In the genomic region with DNA sequence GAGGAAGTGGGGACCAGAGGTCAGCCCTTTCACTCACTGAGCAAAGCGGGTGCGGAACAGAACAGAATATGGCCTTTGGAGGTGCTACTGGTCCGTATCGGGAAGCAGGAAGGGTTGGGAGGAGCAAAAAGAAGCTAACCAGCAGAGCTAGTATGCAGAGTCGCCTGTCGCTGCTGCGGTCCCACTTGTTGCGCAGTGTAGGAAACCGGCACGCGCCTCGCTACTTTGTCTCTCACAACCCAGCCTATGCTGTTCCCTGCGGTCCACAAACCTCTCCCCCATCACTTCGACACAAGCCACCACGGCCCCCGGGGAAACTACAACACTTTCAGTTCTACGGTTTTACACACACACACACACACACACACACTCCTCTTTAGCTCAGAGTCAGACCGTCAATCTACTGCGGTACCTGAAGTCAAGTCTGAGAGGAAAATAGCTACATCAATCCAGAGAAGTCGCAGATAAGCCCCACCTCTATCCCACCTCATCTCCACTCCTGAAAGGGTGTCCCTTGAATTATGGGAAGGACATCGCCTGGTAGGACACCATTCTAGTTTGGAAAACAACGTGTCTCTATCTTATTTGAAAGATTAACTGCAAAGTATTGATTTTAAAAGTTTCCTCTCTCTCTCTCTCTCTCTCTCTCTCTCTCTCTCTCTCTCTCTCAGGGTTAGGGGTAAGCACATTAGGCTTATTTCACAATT, we compare ENCODE assay signal across 8 mouse cellular contexts. TPM values are rescaled to one million over a fixed set of nuclear protein-coding genes. Genes with fewer than 3 reads are reported as not detected.
A peak's percentile ranks its signal among the peaks of the same experiment; 100 is the strongest.
DNase-seq lines count a peak whose midpoint lies in the region; ATAC-seq and TF ChIP-seq lines count a peak whose summit lies in the region.

No protein-coding gene starts in this region.

- H3K9ac ChIP-seq in forebrain, embryonic 16.5 days (replicated peaks; ENCODE audit: low read depth, low read length), result peak overlapping the region; percentile 45
- peak overlapping the region; percentile 6; the same call in 1 of the 2 replicates for H3K9ac ChIP-seq in hindbrain, postnatal 0 days (replicated peaks; ENCODE audit: low read length)
- peak overlapping the region; percentile 17 for H3K9ac ChIP-seq in liver, embryonic 12.5 days

- no peak overlapping the region for H3ac ChIP-seq in myocyte (ENCODE audit: control insufficient read depth, insufficient read length)

- H3K4me3 ChIP-seq in forebrain, embryonic 16.5 days (replicated peaks; ENCODE audit: low read length), result peak overlapping the region; percentile 79
- H3K4me3 ChIP-seq in hindbrain, postnatal 0 days (ENCODE audit: low read length), result peak overlapping the region; percentile 34
- peak overlapping the region; percentile 44 for H3K4me3 ChIP-seq in liver, embryonic 12.5 days
- H3K4me3 ChIP-seq in myocyte, result peak overlapping the region; percentile 92

- DNase-seq in layer of hippocampus, postnatal 10 days (ENCODE audit: low spot score in 2 of 2), result peak; percentile 60 to 62
- DNase-seq in layer of hippocampus, adult 9-11 months, result no peak
- peak; percentile 72 for DNase-seq in cerebellum, adult 11-12 months
- DNase-seq in hindbrain, postnatal 0 days (ENCODE audit: low spot score), result peak; percentile 60
- DNase-seq in thymus, postnatal 0 days (ENCODE audit: low spot score), result peak; percentile 71

- H3K27me3 ChIP-seq in forebrain, embryonic 16.5 days (replicated peaks; ENCODE audit: control insufficient read depth, insufficient read depth, low read length), result peaks cover 6% of the 10 kb centered on the region; the same call in 1 of the 2 replicates
- H3K27me3 ChIP-seq in hindbrain, postnatal 0 days (ENCODE audit: insufficient read depth, low read length), result peaks cover 9% of the 10 kb centered on the region; the same call in 1 of the 2 replicates
- peaks cover 97% of the 10 kb centered on the region for H3K27me3 ChIP-seq in liver, embryonic 12.5 days (replicated peaks)
- no peaks in the 10 kb centered on the region for H3K27me3 ChIP-seq in myocyte (ENCODE audit: control insufficient read depth, insufficient read depth, insufficient read length)

- whole genome bisulfite sequencing in forebrain, embryonic 16.5 days, result under 1% methylated on average over 22 of the region's 22 CpGs
- under 1% methylated on average over 22 of the region's 22 CpGs for WGBS in hindbrain, postnatal 0 days
- 1% methylated on average over 22 of the region's 22 CpGs for WGBS in liver, embryonic 12.5 days (ENCODE audit: insufficient replicate concordance)

- TF ChIP-seq CTCF in hindbrain, postnatal 0 days (IDR thresholded peaks at IDR 0.05; ENCODE audit: low read depth), result no peak

- H3K4me1 ChIP-seq in forebrain, embryonic 16.5 days (replicated peaks; ENCODE audit: control insufficient read depth, insufficient read depth, low read length), result peaks cover 48% of the 10 kb centered on the region
- H3K4me1 ChIP-seq in hindbrain, postnatal 0 days (ENCODE audit: insufficient read depth, low read length), result 0 out of 2 replicates have a peak, but pooled peaks cover 4% of the 10 kb centered on the region
- H3K4me1 ChIP-seq in liver, embryonic 12.5 days, result peaks cover 66% of the 10 kb centered on the region

- H3K36me3 ChIP-seq in forebrain, embryonic 16.5 days (ENCODE audit: control insufficient read depth, insufficient read depth), result no peaks in the 10 kb centered on the region
- no peaks in the 10 kb centered on the region for H3K36me3 ChIP-seq in hindbrain, postnatal 0 days (ENCODE audit: insufficient read depth, low read length)
- no peaks in the 10 kb centered on the region for H3K36me3 ChIP-seq in liver, embryonic 12.5 days
- no peaks in the 10 kb centered on the region for H3K36me3 ChIP-seq in myocyte (ENCODE audit: control insufficient read depth, insufficient read depth)

- peak overlapping the region; percentile 89 for H3K4me2 ChIP-seq in forebrain, embryonic 16.5 days (ENCODE audit: low read length)
- H3K4me2 ChIP-seq in hindbrain, postnatal 0 days (ENCODE audit: low read depth, low read length), result peak overlapping the region; percentile 77
- peak overlapping the region; percentile 67 for H3K4me2 ChIP-seq in liver, embryonic 12.5 days
- H3K4me2 ChIP-seq in myocyte (ENCODE audit: low read depth), result peak overlapping the region; percentile 89

- TF ChIP-seq POLR2A in myocyte (IDR thresholded peaks at IDR 0.05; ENCODE audit: insufficient read length, low read depth), result peak; percentile 54

- peak overlapping the region; percentile 56 for H3K27ac ChIP-seq in forebrain, embryonic 16.5 days (ENCODE audit: low read length)
- peak overlapping the region; percentile 41; the same call in 1 of the 2 replicates for H3K27ac ChIP-seq in hindbrain, postnatal 0 days
- peak overlapping the region; percentile 30; the same call in 1 of the 2 replicates for H3K27ac ChIP-seq in liver, embryonic 12.5 days

- H3K9me3 ChIP-seq in forebrain, embryonic 16.5 days (ENCODE audit: control insufficient read depth, low read length), result no peaks in the 10 kb centered on the region
- H3K9me3 ChIP-seq in hindbrain, postnatal 0 days (ENCODE audit: low read length), result no peaks in the 10 kb centered on the region
- no peaks in the 10 kb centered on the region for H3K9me3 ChIP-seq in liver, embryonic 12.5 days (replicated peaks)

- peaks cover 68% of the 10 kb centered on the region for H3K79me2 ChIP-seq in myocyte (ENCODE audit: control insufficient read depth, insufficient read depth)

- ATAC-seq in forebrain, embryonic 16.5 days, result no peak
- ATAC-seq in hindbrain, postnatal 0 days, result no peak
- ATAC-seq in liver, embryonic 12.5 days, result no peak

TF ChIP-seq in myocyte, 11 proteins besides CTCF, POLR2A, EP300 and RAD21:
- TF ChIP-seq MYOG (IDR thresholded peaks at IDR 0.05; ENCODE audit: control insufficient read depth in 1 of 3, insufficient read depth in 1 of 3, insufficient read length in 2 of 3, low read depth in 2 of 3), result no peak
- TF ChIP-seq CEBPB (IDR thresholded peaks at IDR 0.05; ENCODE audit: insufficient read depth, poor library complexity, severe bottlenecking), result 0 out of 2 replicates have a peak, but pooled peaks have one; percentile 11
- no peak for TF ChIP-seq E2F4 (IDR thresholded peaks at IDR 0.05; ENCODE audit: insufficient read depth)

RNA-seq across cellular contexts. Expression of a gene that starts 3.4 kb away (rescaled TPM):
- not detected for total RNA-seq in layer of hippocampus, postnatal 10 days (2021)
- polyA plus RNA-seq in forebrain, embryonic 16.5 days (2015; fragmentation: Nextera tagmentation; extraction: Ambion mirVana), result not detected in 2 replicates
- not detected in 2 replicates for total RNA-seq in hindbrain, postnatal 0 days (2014; rRNA removed)
- polyA plus RNA-seq in hindbrain, postnatal 0 days (2015; fragmentation: Nextera tagmentation; extraction: Ambion mirVana), result not detected in 2 replicates
- not detected in 2 replicates for polyA plus RNA-seq in liver, embryonic 12.5 days (2016; fragmentation: Nextera tagmentation; extraction: Ambion mirVana)
- not detected for polyA plus RNA-seq in myocyte (2012; fragmentation: generic; extraction: Trizol)
- not detected in 2 replicates for polyA plus RNA-seq in thymus, postnatal 0 days (2015; fragmentation: Nextera tagmentation; extraction: Ambion mirVana)

RNA-seq across cellular contexts. Expression of a gene that starts 3.7 kb away (rescaled TPM):
- 10 to 100 TPM; 31.9 to 36.6 TPM for total RNA-seq in layer of hippocampus, postnatal 10 days (2021)
- polyA plus RNA-seq in forebrain, embryonic 16.5 days (2015; fragmentation: Nextera tagmentation; extraction: Ambion mirVana), result 2.4 and 2.5 TPM in 2 replicates
- total RNA-seq in hindbrain, postnatal 0 days (2014; rRNA removed), result 1.8 and 4.6 TPM in 2 replicates
- polyA plus RNA-seq in hindbrain, postnatal 0 days (2015; fragmentation: Nextera tagmentation; extraction: Ambion mirVana), result 0.34 and 0.44 TPM in 2 replicates
- polyA plus RNA-seq in liver, embryonic 12.5 days (2016; fragmentation: Nextera tagmentation; extraction: Ambion mirVana), result 0.12 and 0.19 TPM in 2 replicates
- polyA plus RNA-seq in myocyte (2012; fragmentation: generic; extraction: Trizol), result 28.5 TPM
- polyA plus RNA-seq in thymus, postnatal 0 days (2015; fragmentation: Nextera tagmentation; extraction: Ambion mirVana), result 11.9 and 15.1 TPM in 2 replicates

RNA-seq across cellular contexts. Expression of a gene that starts 52.7 kb away (rescaled TPM):
- 1 to 10 TPM in 1 of 2 experiments, under 1 TPM in 1; 0.82 to 1.1 TPM for total RNA-seq in layer of hippocampus, postnatal 10 days (2021)
- 0.11 TPM in 1 of 2 replicates, not detected in the other for polyA plus RNA-seq in forebrain, embryonic 16.5 days (2015; fragmentation: Nextera tagmentation; extraction: Ambion mirVana)
- not detected in 2 replicates for total RNA-seq in hindbrain, postnatal 0 days (2014; rRNA removed)
- 0.24 and 0.25 TPM in 2 replicates for polyA plus RNA-seq in hindbrain, postnatal 0 days (2015; fragmentation: Nextera tagmentation; extraction: Ambion mirVana)
- polyA plus RNA-seq in liver, embryonic 12.5 days (2016; fragmentation: Nextera tagmentation; extraction: Ambion mirVana), result not detected in 2 replicates
- polyA plus RNA-seq in myocyte (2012; fragmentation: generic; extraction: Trizol), result 0.01 TPM
- polyA plus RNA-seq in thymus, postnatal 0 days (2015; fragmentation: Nextera tagmentation; extraction: Ambion mirVana), result not detected in 2 replicates

Comparison
In these comparisons a context has a peak if more than half of its experiments do, and no peak if none do; other contexts are left out.
1. H3K4me3 ChIP-seq: peak in every context shown above with its lines; median percentile 92 in myocyte; 79 in forebrain, embryonic 16.5 days; 44 in liver, embryonic 12.5 days; 34 in hindbrain, postnatal 0 days.